Mouse (Mus musculus): ENCODE measurements around the gene Psma7. TPM values are rescaled to one million over a fixed set of nuclear protein-coding genes. Genes with fewer than 3 reads are reported as not detected.

Psma7 gene
- total and polyA plus RNA-seq, 3 experiments: 394 to 515 (median 458) TPM

GRCm38 (mm10) chr2:180040406-180040805 is 1.8 kb downstream of the Psma7 start:
- Histone ChIP-seq H3K4me1 (ENCODE audit: control insufficient read depth in 1 of 2, insufficient read depth in 2 of 2, low read length in 2 of 2) (peaks cover 4 to 17% of the 10 kb centered on the region in 2 experiments; a peak in 3 of 4 replicates), H3K9me3 (replicated peaks; ENCODE audit: insufficient read depth, low read length) (no peaks in the 10 kb centered on the region), H3K79me2 (ENCODE audit: control insufficient read depth, insufficient read depth, low read length, poor library complexity) (peaks cover 43% of the 10 kb centered on the region), H3K9ac (ENCODE audit: control insufficient read depth, low read depth, low read length, poor library complexity, severe bottlenecking) (peak overlapping the region; percentile 95), H3K27ac (ENCODE audit: control insufficient read depth, low read depth, low read length) (no peak overlapping the region), H3K36me3 (ENCODE audit: control insufficient read depth in 1 of 2, insufficient read depth in 2 of 2, low read length in 2 of 2) (peaks cover 13 to 24% of the 10 kb centered on the region in 2 experiments), H3K4me3 (ENCODE audit: control insufficient read depth in 1 of 2, insufficient read depth in 1 of 2, low read depth in 2 of 2, low read length in 2 of 2) (peak overlapping the region; percentile 87 to 91; a peak in 3 of 4 replicates), H3K27me3 (ENCODE audit: control insufficient read depth in 1 of 2, insufficient read depth in 2 of 2, low read length in 2 of 2) (no peaks in the 10 kb centered on the region)
- TF ChIP-seq POLR2AphosphoS5 (IDR thresholded peaks at IDR 0.05; ENCODE audit: borderline replicate concordance, low read depth, low read length): no peak
- no peak for TF ChIP-seq CHD1 (IDR thresholded peaks at IDR 0.05; ENCODE audit: low read depth, low read length)
- TF ChIP-seq MXI1 (IDR thresholded peaks at IDR 0.05; ENCODE audit: low read depth, low read length): no peak
- no peak for TF ChIP-seq MAX (IDR thresholded peaks at IDR 0.05; ENCODE audit: low read length)
- TF ChIP-seq MYC (IDR thresholded peaks at IDR 0.05; ENCODE audit: low read depth, low read length): no peak
- no peak for TF ChIP-seq SIN3A (IDR thresholded peaks at IDR 0.05; ENCODE audit: low read length)
- TF ChIP-seq ZMIZ1 (IDR thresholded peaks at IDR 0.05; ENCODE audit: low read depth, low read length): no peak
- TF ChIP-seq UBTF (IDR thresholded peaks at IDR 0.05; ENCODE audit: borderline replicate concordance, insufficient read depth, low read depth, low read length): no peak
- TF ChIP-seq ELF1 (IDR thresholded peaks at IDR 0.05; ENCODE audit: low read depth, low read length): no peak
- TF ChIP-seq ZC3H11A (IDR thresholded peaks at IDR 0.05; ENCODE audit: low read depth, low read length): no peak
- DNase-seq (ENCODE audit: low read depth, low spot score): no peak

- Histone ChIP-seq H3K9me3 (replicated peaks; ENCODE audit: insufficient read depth, low read length) (no peaks in the 10 kb centered on the region), H3K9ac (ENCODE audit: control insufficient read depth, low read depth, low read length, poor library complexity, severe bottlenecking) (no peak overlapping the region), H3K27me3 (ENCODE audit: control insufficient read depth in 1 of 2, insufficient read depth in 2 of 2, low read length in 2 of 2) (no peaks in the 10 kb centered on the region), H3K36me3 (ENCODE audit: control insufficient read depth in 1 of 2, insufficient read depth in 2 of 2, low read length in 2 of 2) (peaks cover 19 to 28% of the 10 kb centered on the region in 2 experiments), H3K79me2 (ENCODE audit: control insufficient read depth, insufficient read depth, low read length, poor library complexity) (peaks cover 6% of the 10 kb centered on the region), H3K27ac (ENCODE audit: control insufficient read depth, low read depth, low read length) (no peak overlapping the region), H3K4me3 (ENCODE audit: control insufficient read depth in 1 of 2, insufficient read depth in 1 of 2, low read depth in 2 of 2, low read length in 2 of 2) (no peak overlapping the region), H3K4me1 (ENCODE audit: control insufficient read depth in 1 of 2, insufficient read depth in 2 of 2, low read length in 2 of 2) (peaks cover 0 to 17% of the 10 kb centered on the region in 2 experiments; a peak in 2 of 4 replicates)
- DNase-seq (ENCODE audit: low read depth, low spot score): no peak
- TF ChIP-seq POLR2AphosphoS2 (IDR thresholded peaks at IDR 0.05; ENCODE audit: low read length) (no peak), ZC3H11A (IDR thresholded peaks at IDR 0.05; ENCODE audit: low read depth, low read length) (no peak), MAZ (IDR thresholded peaks at IDR 0.05; ENCODE audit: low read depth, low read length) (no peak), MAFK (IDR thresholded peaks at IDR 0.05; ENCODE audit: borderline replicate concordance, low read depth, low read length) (no peak), HCFC1 (IDR thresholded peaks at IDR 0.05; ENCODE audit: low read depth, low read length) (no peak), BHLHE40 (IDR thresholded peaks at IDR 0.05; ENCODE audit: borderline replicate concordance, low read depth, low read length) (no peak)
These were observed 7.5 kb downstream of the Psma7 start for GRCm38 (mm10) chr2:180034753-180035152.
